Mouse (Mus musculus) right cerebral cortex, postnatal 4 days (tissue): ENCODE measurements around the gene Pbdc1.
"Not testable (repeated sequence)": the region's sequence is repeated elsewhere in the genome, so short reads cannot be mapped to it uniquely, and the experiment has no call there.

Experiments used
- DNase-seq: peaks from one replicate; pipeline ENCODE4 v3.0.0-alpha.2; 2022

Gene Pbdc1

GRCm38 (mm10) chrX:105079615-105080092 lies at the start of gene Pbdc1:
Pbdc1 (plus strand) TSS chrX:105079756.
- peak; percentile 84 for DNase-seq

- peak; percentile 4 for DNase-seq
These were observed 41.9 kb upstream of the Pbdc1 start for GRCm38 (mm10) chrX:105037666-105038065.

- no peak for DNase-seq
These were observed 15.3 kb upstream of the Pbdc1 start for GRCm38 (mm10) chrX:105064294-105064693.

- no peak for DNase-seq
These were observed 14.8 kb upstream of the Pbdc1 start for GRCm38 (mm10) chrX:105064801-105065200.

GRCm38 (mm10) chrX:105069671-105070503 lies 9.7 kb upstream of the Pbdc1 start:
- DNase-seq, result peak; percentile 57

- DNase-seq, result no peak
These were observed 405 bp upstream of the Pbdc1 start for GRCm38 (mm10) chrX:105079151-105079550.

- no peak for DNase-seq
These were observed 540 bp downstream of the Pbdc1 start for GRCm38 (mm10) chrX:105080096-105080495.

- not testable (repeated sequence) for DNase-seq
These were observed 3.5 kb downstream of the Pbdc1 start for GRCm38 (mm10) chrX:105083013-105083412.

- no peak for DNase-seq
These were observed 24.6 kb downstream of the Pbdc1 start for GRCm38 (mm10) chrX:105104175-105104574.

- no peak for DNase-seq
These were observed 35.4 kb downstream of the Pbdc1 start for GRCm38 (mm10) chrX:105114994-105115393.

- DNase-seq, result peak; percentile 76
These were observed 41.0 kb downstream of the Pbdc1 start, which contains the start of gene Magee1 for GRCm38 (mm10) chrX:105120275-105121226. Magee1 (plus strand) TSS chrX:105120378.

GRCm38 (mm10) chrX:105121227-105121865 lies 41.8 kb downstream of the Pbdc1 start:
- peak; percentile 86 for DNase-seq

GRCm38 (mm10) chrX:105124903-105125302 lies 45.3 kb downstream of the Pbdc1 start:
- DNase-seq, result no peak

- DNase-seq, result peak; percentile 3
These were observed 72.4 kb downstream of the Pbdc1 start for GRCm38 (mm10) chrX:105151872-105152461.

- DNase-seq, result not testable (repeated sequence)
These were observed 85.5 kb downstream of the Pbdc1 start for GRCm38 (mm10) chrX:105165007-105165406.
